ENCODE assay signal across 26 mouse cellular contexts in genomic region chr16:7341186-7341585, GRCm38 (mm10).
DNase-seq lines count a peak whose midpoint lies in the region; ATAC-seq and TF ChIP-seq lines count a peak whose summit lies in the region.
"Had no signal": no experiment of that assay in that cellular context is flagged by ENCODE, and none has a peak within 500 bp of the region (broad histone marks: within the 10 kb centered on the region; RNA-seq: fewer than 3 reads in every experiment).

No protein-coding gene starts in this region.

- no peak; the same call in 1 of the 2 replicates for ATAC-seq in hindbrain, embryonic 14.5 days (ENCODE audit: low FRiP score)
- ATAC-seq in midbrain, embryonic 16.5 days = no peak
- ATAC-seq in midbrain, embryonic 11.5 days (ENCODE audit: low FRiP score) = no peak
- ATAC-seq in hindbrain, postnatal 0 days = no peak
- ATAC-seq: CD4-positive, CD25-positive, alpha-beta regulatory T cell, adult 4 months; forebrain, embryonic 13.5 days; intestine, embryonic 15.5 days; lung, postnatal 0 days had no signal

- no peak for DNase-seq in hindbrain, embryonic 14.5 days (ENCODE audit: low spot score)
- DNase-seq in hindbrain, embryonic 10.5 days (ENCODE audit: low spot score) = no peak
- DNase-seq in midbrain, embryonic 11.5 days (ENCODE audit: low spot score, missing footprints) = no peak
- peak; percentile 34 for DNase-seq in brain, embryonic 14.5 days (ENCODE audit: low read depth)
- peak; percentile 30 for DNase-seq in hindbrain, postnatal 0 days (ENCODE audit: low spot score)
- no peak for DNase-seq in cerebellum, adult 18-20 months
- DNase-seq: cerebellum, adult 8-10 months; cerebellum, postnatal 25 days; gastrocnemius, postnatal 25 days; heart, adult 2 months; heart, postnatal 10 days; kidney, adult 2 months; kidney, postnatal 36 days; thymus, adult 2 months; thymus, postnatal 36 days had no signal

- no peak overlapping the region for H3K9ac ChIP-seq in hindbrain, embryonic 14.5 days
- H3K9ac ChIP-seq in midbrain, embryonic 16.5 days (ENCODE audit: low read depth, low read length) = no peak overlapping the region
- H3K9ac ChIP-seq in midbrain, embryonic 11.5 days (ENCODE audit: low read length) = no peak overlapping the region
- H3K9ac ChIP-seq in hindbrain, postnatal 0 days (replicated peaks; ENCODE audit: low read length) = no peak overlapping the region
- H3K9ac ChIP-seq: embryonic facial prominence, embryonic 15.5 days; forebrain, embryonic 13.5 days; heart, embryonic 13.5 days; intestine, embryonic 15.5 days; limb, embryonic 13.5 days had no signal

- no peak overlapping the region for H3K4me3 ChIP-seq in hindbrain, embryonic 14.5 days (replicated peaks; ENCODE audit: low read length)
- H3K4me3 ChIP-seq in hindbrain, embryonic 10.5 days = no peak overlapping the region
- H3K4me3 ChIP-seq in midbrain, embryonic 16.5 days (ENCODE audit: low read depth, low read length) = no peak overlapping the region
- H3K4me3 ChIP-seq in midbrain, embryonic 11.5 days (ENCODE audit: low read depth, low read length) = no peak overlapping the region
- no peak overlapping the region for H3K4me3 ChIP-seq in hindbrain, postnatal 0 days (ENCODE audit: low read length)
- H3K4me3 ChIP-seq: embryonic facial prominence, embryonic 10.5 days; embryonic facial prominence, embryonic 15.5 days; forebrain, embryonic 13.5 days; heart, adult 2 months; heart, embryonic 13.5 days; intestine, embryonic 15.5 days; layer of hippocampus, adult 2 months; limb, embryonic 13.5 days had no signal

- peaks cover 10% of the 10 kb centered on the region for H3K4me1 ChIP-seq in hindbrain, embryonic 14.5 days (replicated peaks; ENCODE audit: control insufficient read depth, insufficient read depth, low read length)
- 0 out of 2 replicates have a peak, but pooled peaks cover 8% of the 10 kb centered on the region for H3K4me1 ChIP-seq in hindbrain, embryonic 10.5 days (replicated peaks)
- H3K4me1 ChIP-seq in midbrain, embryonic 16.5 days (ENCODE audit: control insufficient read depth, insufficient read depth, low read length) = peaks cover 5% of the 10 kb centered on the region
- H3K4me1 ChIP-seq in midbrain, embryonic 11.5 days (ENCODE audit: control insufficient read depth, insufficient read depth, low read length) = no peaks in the 10 kb centered on the region
- H3K4me1 ChIP-seq in hindbrain, postnatal 0 days (ENCODE audit: insufficient read depth, low read length) = no peaks in the 10 kb centered on the region
- H3K4me1 ChIP-seq: embryonic facial prominence, embryonic 15.5 days; intestine, embryonic 15.5 days had no signal

- H3K27me3 ChIP-seq in hindbrain, embryonic 14.5 days (ENCODE audit: control insufficient read depth, insufficient read depth, low read length) = no peaks in the 10 kb centered on the region
- H3K27me3 ChIP-seq in hindbrain, embryonic 10.5 days (ENCODE audit: insufficient read depth, poor library complexity, severe bottlenecking) = no peaks in the 10 kb centered on the region
- no peaks in the 10 kb centered on the region for H3K27me3 ChIP-seq in midbrain, embryonic 16.5 days (ENCODE audit: control insufficient read depth, insufficient read depth, low read depth, low read length)
- H3K27me3 ChIP-seq in midbrain, embryonic 11.5 days (ENCODE audit: control insufficient read depth, insufficient read depth, low read length) = no peaks in the 10 kb centered on the region
- H3K27me3 ChIP-seq in hindbrain, postnatal 0 days (ENCODE audit: insufficient read depth, low read length) = no peaks in the 10 kb centered on the region
- H3K27me3 ChIP-seq: embryonic facial prominence, embryonic 15.5 days; heart, embryonic 13.5 days; intestine, embryonic 15.5 days; limb, embryonic 13.5 days had no signal

- TF ChIP-seq POLR2A in brain, embryonic 14.5 days (IDR thresholded peaks at IDR 0.05; ENCODE audit: borderline replicate concordance, extremely low read depth, insufficient read depth, insufficient read length, poor library complexity, severe bottlenecking) = no peak

- no peaks in the 10 kb centered on the region for H3K9me3 ChIP-seq in hindbrain, embryonic 14.5 days (ENCODE audit: control insufficient read depth, low read length)
- no peaks in the 10 kb centered on the region for H3K9me3 ChIP-seq in hindbrain, embryonic 10.5 days
- no peaks in the 10 kb centered on the region for H3K9me3 ChIP-seq in midbrain, embryonic 16.5 days (replicated peaks; ENCODE audit: control insufficient read depth, low read length, poor library complexity, severe bottlenecking)
- H3K9me3 ChIP-seq in midbrain, embryonic 11.5 days (ENCODE audit: control insufficient read depth, low read length) = no peaks in the 10 kb centered on the region
- H3K9me3 ChIP-seq in hindbrain, postnatal 0 days (ENCODE audit: low read length) = no peaks in the 10 kb centered on the region
- H3K9me3 ChIP-seq: embryonic facial prominence, embryonic 10.5 days; embryonic facial prominence, embryonic 15.5 days; forebrain, embryonic 13.5 days; heart, embryonic 13.5 days; intestine, embryonic 15.5 days; limb, embryonic 13.5 days had no signal

- H3K27ac ChIP-seq in hindbrain, embryonic 14.5 days = peak overlapping the region; percentile 34
- no peak overlapping the region for H3K27ac ChIP-seq in hindbrain, embryonic 10.5 days
- 0 out of 2 replicates have a peak overlapping the region, but pooled peaks have one; percentile 14 for H3K27ac ChIP-seq in midbrain, embryonic 16.5 days (ENCODE audit: low read length)
- H3K27ac ChIP-seq in midbrain, embryonic 11.5 days (ENCODE audit: low read depth, low read length) = no peak overlapping the region
- H3K27ac ChIP-seq in hindbrain, postnatal 0 days = no peak overlapping the region
- H3K27ac ChIP-seq: embryonic facial prominence, embryonic 10.5 days; embryonic facial prominence, embryonic 15.5 days; forebrain, embryonic 13.5 days; heart, adult 2 months; heart, embryonic 13.5 days; intestine, embryonic 15.5 days; layer of hippocampus, adult 2 months; limb, embryonic 13.5 days had no signal

- TF ChIP-seq CTCF in brain, embryonic 14.5 days (IDR thresholded peaks at IDR 0.05; ENCODE audit: borderline replicate concordance, extremely low read depth, insufficient read depth, insufficient read length) = no peak
- TF ChIP-seq CTCF in hindbrain, postnatal 0 days (IDR thresholded peaks at IDR 0.05; ENCODE audit: low read depth) = no peak

- no peaks in the 10 kb centered on the region for H3K36me3 ChIP-seq in hindbrain, embryonic 14.5 days (replicated peaks; ENCODE audit: control insufficient read depth, insufficient read depth)
- H3K36me3 ChIP-seq in hindbrain, embryonic 10.5 days = no peaks in the 10 kb centered on the region
- no peaks in the 10 kb centered on the region for H3K36me3 ChIP-seq in midbrain, embryonic 16.5 days (ENCODE audit: control insufficient read depth, insufficient read depth, low read length)
- no peaks in the 10 kb centered on the region for H3K36me3 ChIP-seq in midbrain, embryonic 11.5 days (ENCODE audit: control insufficient read depth, insufficient read depth, low read length)
- no peaks in the 10 kb centered on the region for H3K36me3 ChIP-seq in hindbrain, postnatal 0 days (ENCODE audit: insufficient read depth, low read length)
- H3K36me3 ChIP-seq: embryonic facial prominence, embryonic 10.5 days; embryonic facial prominence, embryonic 15.5 days; heart, embryonic 13.5 days; intestine, embryonic 15.5 days; limb, embryonic 13.5 days had no signal

- H3K4me2 ChIP-seq in hindbrain, embryonic 14.5 days (replicated peaks) = no peak overlapping the region
- H3K4me2 ChIP-seq in midbrain, embryonic 16.5 days (ENCODE audit: low read length) = no peak overlapping the region
- H3K4me2 ChIP-seq in midbrain, embryonic 11.5 days = no peak overlapping the region
- H3K4me2 ChIP-seq in hindbrain, postnatal 0 days (ENCODE audit: low read depth, low read length) = no peak overlapping the region
- H3K4me2 ChIP-seq: embryonic facial prominence, embryonic 15.5 days; forebrain, embryonic 13.5 days; heart, embryonic 13.5 days; intestine, embryonic 15.5 days; limb, embryonic 13.5 days; liver, embryonic 11.5 days had no signal

- WGBS in hindbrain, embryonic 14.5 days = 29% methylated on average over 4 of the region's 4 CpGs
- WGBS in hindbrain, embryonic 10.5 days = 56% methylated on average over 4 of the region's 4 CpGs
- WGBS in midbrain, embryonic 16.5 days = 22% methylated on average over 4 of the region's 4 CpGs
- WGBS in midbrain, embryonic 11.5 days = 41% methylated on average over 4 of the region's 4 CpGs
- 37% methylated on average over 4 of the region's 4 CpGs for WGBS in hindbrain, postnatal 0 days

Comparison
In these comparisons a context has a peak if more than half of its experiments do, and no peak if none do; other contexts are left out.
1. DNase-seq: peak in brain, embryonic 14.5 days (single experiment) and hindbrain, postnatal 0 days (single experiment); none in hindbrain, embryonic 14.5 days (single experiment), hindbrain, embryonic 10.5 days (single experiment), midbrain, embryonic 11.5 days (single experiment) and cerebellum, adult 18-20 months (0 of 2).
2. H3K27ac ChIP-seq: peak in hindbrain, embryonic 14.5 days (single experiment) and midbrain, embryonic 16.5 days (single experiment); none in hindbrain, embryonic 10.5 days (single experiment), midbrain, embryonic 11.5 days (single experiment) and hindbrain, postnatal 0 days (single experiment).